Mouse (Mus musculus) sigmoid colon, adult 10 weeks (tissue): ENCODE data around the gene Gmip. TPM values are rescaled to one million over a fixed set of nuclear protein-coding genes. Genes with fewer than 3 reads are reported as not detected.

ENCODE experiments used
- polyA plus RNA-seq: library from polyadenylated mRNA; stranded (reverse); fragments of 350-450 nt; fragmentation: Illumina TruSeq; extraction: RNeasy Lipid Tissue Mini Kit (QIAGEN cat#74804); gene quantifications from one replicate; pipeline ENCODE4 v1.2.3, GENCODE M21; 2014; ENCODE audit warnings: low read depth, low replicate concordance

Gmip gene
- polyA plus RNA-seq = 9.4 TPM

GRCm38 (mm10) chr8:69808094-69808863 lies at the start of gene Gmip:
TSS of gene Gmip (plus strand) at chr8:69808679.

GRCm38 (mm10) chr8:69774503-69775148 lies 33.9 kb upstream of the Gmip start, which contains the start of gene Gm20422:
TSS of gene Gm20422 (minus strand) at chr8:69774886.

GRCm38 (mm10) chr8:69790773-69791367 lies 17.6 kb upstream of the Gmip start, which contains the start of the genes Atp13a1 and Zfp866:
TSS of gene Atp13a1 (plus strand) at chr8:69791163.
TSS of gene Zfp866 (minus strand) at chr8:69791178.

GRCm38 (mm10) chr8:69822386-69823191 lies 14.1 kb downstream of the Gmip start, which contains the start of gene Lpar2:
TSS of gene Lpar2 (plus strand) at chr8:69822429.

GRCm38 (mm10) chr8:69832298-69832853 lies 23.9 kb downstream of the Gmip start, which contains the start of gene Pbx4:
TSS of gene Pbx4 (plus strand) at chr8:69832491.

Other genes starting within 250 kb of the Gmip start
- gene Zfp868, start 183.1 kb upstream of the Gmip start, polyA plus RNA-seq = 63.3 TPM
- gene Zfp964, start 154.2 kb upstream of the Gmip start, polyA plus RNA-seq = 7.0 TPM
- gene Zfp869, start 98.0 kb upstream of the Gmip start, polyA plus RNA-seq = 62.8 TPM
- gene Zfp963, start 58.7 kb upstream of the Gmip start, polyA plus RNA-seq = 17.5 TPM
- gene Gm20422, start 33.8 kb upstream of the Gmip start, polyA plus RNA-seq = 0.85 TPM
- 1.5 TPM for gene Atp13a1, start 17.5 kb upstream of the Gmip start, polyA plus RNA-seq
- 43.9 TPM for gene Zfp866, start 17.5 kb upstream of the Gmip start, polyA plus RNA-seq
- gene Lpar2, start 13.8 kb downstream of the Gmip start, polyA plus RNA-seq = 0.69 TPM
- 0.73 TPM for gene Pbx4, start 23.8 kb downstream of the Gmip start, polyA plus RNA-seq
- gene Cilp2, start 79.0 kb downstream of the Gmip start, polyA plus RNA-seq = not detected
- not detected for gene Tssk6, start 93.5 kb downstream of the Gmip start, polyA plus RNA-seq
- gene Ndufa13, start 93.9 kb downstream of the Gmip start, polyA plus RNA-seq = not detected
- gene Yjefn3, start 94.0 kb downstream of the Gmip start, polyA plus RNA-seq = not detected
- 6.0 TPM for gene Gatad2a, start 187.7 kb downstream of the Gmip start, polyA plus RNA-seq
- gene Mau2, start 234.1 kb downstream of the Gmip start, polyA plus RNA-seq = 17.8 TPM
- 9.4 TPM for gene Sugp1, start 234.1 kb downstream of the Gmip start, polyA plus RNA-seq